Comparison of ENCODE assay signal across 10 mouse cellular contexts in the genomic region with DNA sequence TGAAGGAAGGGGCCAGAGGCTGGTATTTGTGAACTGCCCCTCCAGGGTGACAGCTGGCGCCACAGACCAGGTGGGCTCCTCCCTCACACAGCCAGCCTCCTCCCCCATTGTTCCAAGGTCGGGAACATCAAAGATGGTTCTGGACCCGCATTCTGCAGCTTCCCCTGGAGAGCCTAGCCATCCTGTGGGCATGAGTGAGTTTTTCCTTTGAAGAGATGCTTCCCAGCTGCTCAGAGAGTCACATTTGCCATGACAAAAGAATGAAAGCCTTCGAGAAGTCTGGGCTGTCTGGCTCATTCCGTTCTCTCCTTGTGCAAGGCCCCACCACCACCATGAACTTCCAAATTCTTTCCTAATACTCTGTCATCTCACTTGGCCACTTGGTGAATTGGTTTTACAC. TPM values are rescaled to one million over a fixed set of nuclear protein-coding genes. Genes with fewer than 3 reads are reported as not detected.
DNase-seq lines count a peak whose midpoint lies in the region; ATAC-seq and TF ChIP-seq lines count a peak whose summit lies in the region.
"Had no signal": no experiment of that assay in that cellular context is flagged by ENCODE, and none has a peak within 500 bp of the region (broad histone marks: within the 10 kb centered on the region; RNA-seq: fewer than 3 reads in every experiment).

No protein-coding gene starts in this region.

- H3K9me3 ChIP-seq in heart, embryonic 12.5 days (replicated peaks), result no peaks in the 10 kb centered on the region
- no peaks in the 10 kb centered on the region for H3K9me3 ChIP-seq in heart, embryonic 11.5 days (replicated peaks; ENCODE audit: control insufficient read depth, low read length)
- no peaks in the 10 kb centered on the region for H3K9me3 ChIP-seq in hindbrain, postnatal 0 days (ENCODE audit: low read length)
- no peaks in the 10 kb centered on the region for H3K9me3 ChIP-seq in midbrain, embryonic 15.5 days

- no peak overlapping the region for H3K4me3 ChIP-seq in heart, embryonic 12.5 days
- H3K4me3 ChIP-seq in heart, embryonic 11.5 days (ENCODE audit: low read depth, low read length), result no peak overlapping the region
- no peak overlapping the region for H3K4me3 ChIP-seq in hindbrain, postnatal 0 days (ENCODE audit: low read length)
- no peak overlapping the region for H3K4me3 ChIP-seq in midbrain, embryonic 15.5 days

- no peak for TF ChIP-seq CTCF in hindbrain, postnatal 0 days (IDR thresholded peaks at IDR 0.05; ENCODE audit: low read depth)

- no peaks in the 10 kb centered on the region for H3K36me3 ChIP-seq in heart, embryonic 12.5 days
- H3K36me3 ChIP-seq in heart, embryonic 11.5 days (ENCODE audit: control insufficient read depth, insufficient read depth, low read length), result no peaks in the 10 kb centered on the region
- no peaks in the 10 kb centered on the region for H3K36me3 ChIP-seq in hindbrain, postnatal 0 days (ENCODE audit: insufficient read depth, low read length)
- no peaks in the 10 kb centered on the region for H3K36me3 ChIP-seq in midbrain, embryonic 15.5 days (replicated peaks)

- ATAC-seq in heart, embryonic 12.5 days (ENCODE audit: insufficient number of reproducible peaks, low FRiP score), result no peak
- ATAC-seq in heart, embryonic 11.5 days (replicated peaks; ENCODE audit: insufficient number of reproducible peaks, low FRiP score, low TSS enrichment), result no peak
- no peak for ATAC-seq in hindbrain, postnatal 0 days
- ATAC-seq in midbrain, embryonic 15.5 days (replicated peaks), result no peak; the same call in 1 of the 2 replicates
- no peak for ATAC-seq in erythroblast, adult 5-6 weeks (replicated peaks; ENCODE audit: low FRiP score, poor library complexity, severe bottlenecking)

- H3K27me3 ChIP-seq in heart, embryonic 12.5 days (replicated peaks), result peaks cover 25% of the 10 kb centered on the region
- peaks cover 22% of the 10 kb centered on the region for H3K27me3 ChIP-seq in heart, embryonic 11.5 days (ENCODE audit: control insufficient read depth, insufficient read depth, low read length)
- no peaks in the 10 kb centered on the region for H3K27me3 ChIP-seq in hindbrain, postnatal 0 days (ENCODE audit: insufficient read depth, low read length)
- 0 out of 2 replicates have a peak, but pooled peaks cover 5% of the 10 kb centered on the region for H3K27me3 ChIP-seq in midbrain, embryonic 15.5 days (replicated peaks)

- peak overlapping the region; percentile 37; the same call in 1 of the 2 replicates for H3K9ac ChIP-seq in heart, embryonic 12.5 days
- no peak overlapping the region for H3K9ac ChIP-seq in heart, embryonic 11.5 days (ENCODE audit: low read depth, low read length)
- H3K9ac ChIP-seq in hindbrain, postnatal 0 days (replicated peaks; ENCODE audit: low read length), result no peak overlapping the region; the same call in 1 of the 2 replicates
- H3K9ac ChIP-seq in midbrain, embryonic 15.5 days, result no peak overlapping the region

- DNase-seq in brain, adult 2 months (ENCODE audit: low read depth, low spot score), result peak; percentile 23
- DNase-seq in hindbrain, postnatal 0 days (ENCODE audit: low spot score), result no peak
- DNase-seq in right cerebral cortex, postnatal 36 days (ENCODE audit: low spot score in 2 of 2), result no peak
- no peak for DNase-seq in T-cell, adult 2 months (ENCODE audit: low spot score)

- WGBS in heart, embryonic 12.5 days, result 26% methylated on average over 5 of the region's 5 CpGs
- 7% methylated on average over 5 of the region's 5 CpGs for WGBS in heart, embryonic 11.5 days (ENCODE audit: insufficient replicate concordance)
- 13% methylated on average over 5 of the region's 5 CpGs for WGBS in hindbrain, postnatal 0 days
- 7% methylated on average over 5 of the region's 5 CpGs for WGBS in midbrain, embryonic 15.5 days

- peaks cover 46% of the 10 kb centered on the region for H3K4me1 ChIP-seq in heart, embryonic 12.5 days (replicated peaks)
- peaks cover 16% of the 10 kb centered on the region for H3K4me1 ChIP-seq in heart, embryonic 11.5 days (ENCODE audit: control insufficient read depth, insufficient read depth, low read length)
- H3K4me1 ChIP-seq in hindbrain, postnatal 0 days (ENCODE audit: insufficient read depth, low read length), result peaks cover 28% of the 10 kb centered on the region
- peaks cover 42% of the 10 kb centered on the region for H3K4me1 ChIP-seq in midbrain, embryonic 15.5 days

- peak overlapping the region; percentile 14; the same call in 1 of the 2 replicates for H3K4me2 ChIP-seq in heart, embryonic 12.5 days
- H3K4me2 ChIP-seq in heart, embryonic 11.5 days, result no peak overlapping the region
- H3K4me2 ChIP-seq in hindbrain, postnatal 0 days (ENCODE audit: low read depth, low read length), result no peak overlapping the region
- peak overlapping the region; percentile 6; the same call in 1 of the 2 replicates for H3K4me2 ChIP-seq in midbrain, embryonic 15.5 days

- no peak overlapping the region for H3K27ac ChIP-seq in heart, embryonic 12.5 days (ENCODE audit: poor library complexity, severe bottlenecking)
- H3K27ac ChIP-seq in heart, embryonic 11.5 days (ENCODE audit: low read depth, low read length), result no peak overlapping the region
- peak overlapping the region; percentile 68; the same call in 1 of the 2 replicates for H3K27ac ChIP-seq in hindbrain, postnatal 0 days
- H3K27ac ChIP-seq in midbrain, embryonic 15.5 days, result no peak overlapping the region

RNA-seq across cellular contexts. Expression of gene Il17d, which starts 9.8 kb away (rescaled TPM):
- polyA plus RNA-seq in heart, embryonic 12.5 days (2016; fragmentation: Nextera tagmentation; extraction: Ambion mirVana), result 0.79 and 1.2 TPM in 2 replicates
- 0.45 and 0.49 TPM in 2 replicates for polyA plus RNA-seq in heart, embryonic 11.5 days (2014; fragmentation: Nextera tagmentation; extraction: Ambion mirVana)
- 35.5 and 35.8 TPM in 2 replicates for total RNA-seq in hindbrain, postnatal 0 days (2014; rRNA removed)
- 5.9 and 6.1 TPM in 2 replicates for polyA plus RNA-seq in hindbrain, postnatal 0 days (2015; fragmentation: Nextera tagmentation; extraction: Ambion mirVana)
- polyA plus RNA-seq in midbrain, embryonic 15.5 days (2015; fragmentation: Nextera tagmentation; extraction: Ambion mirVana), result 6.9 and 7.0 TPM in 2 replicates
- total RNA-seq in erythroblast, adult 5-6 weeks (2015; ENCODE audit: low replicate concordance), result not detected in 2 replicates
- total RNA-seq in erythroblast, adult 5-6 weeks (2017; ENCODE audit: low replicate concordance), result not detected in 2 replicates
- total RNA-seq: common myeloid progenitor, adult 5-6 weeks; hematopoietic stem cell, adult 5-6 weeks had no signal

RNA-seq across cellular contexts. Expression of gene Eef1akmt1, which starts 37.1 kb away (rescaled TPM):
- 56.4 and 60.4 TPM in 2 replicates for polyA plus RNA-seq in heart, embryonic 12.5 days (2016; fragmentation: Nextera tagmentation; extraction: Ambion mirVana)
- polyA plus RNA-seq in heart, embryonic 11.5 days (2014; fragmentation: Nextera tagmentation; extraction: Ambion mirVana), result 61.2 and 71.6 TPM in 2 replicates
- 21.6 and 32.9 TPM in 2 replicates for total RNA-seq in hindbrain, postnatal 0 days (2014; rRNA removed)
- polyA plus RNA-seq in hindbrain, postnatal 0 days (2015; fragmentation: Nextera tagmentation; extraction: Ambion mirVana), result 69.9 and 71.2 TPM in 2 replicates
- 87.8 and 89.4 TPM in 2 replicates for polyA plus RNA-seq in midbrain, embryonic 15.5 days (2015; fragmentation: Nextera tagmentation; extraction: Ambion mirVana)
- 4.6 and 8.5 TPM in 2 replicates for total RNA-seq in erythroblast, adult 5-6 weeks (2015; ENCODE audit: low replicate concordance)
- total RNA-seq in erythroblast, adult 5-6 weeks (2017; ENCODE audit: low replicate concordance), result 3.2 and 7.7 TPM in 2 replicates

Comparison
In these comparisons a context has a peak if more than half of its experiments do, and no peak if none do; other contexts are left out.
1. H3K4me2 ChIP-seq: peak in heart, embryonic 12.5 days (single experiment) and midbrain, embryonic 15.5 days (single experiment); none in heart, embryonic 11.5 days (single experiment) and hindbrain, postnatal 0 days (single experiment).